Mouse (Mus musculus) forebrain, embryonic 16.5 days (tissue): ENCODE results near the gene Ppm1j. TPM values are rescaled to one million over a fixed set of nuclear protein-coding genes. Genes with fewer than 3 reads are reported as not detected.
"Not testable (repeated sequence)": the region's sequence is repeated elsewhere in the genome, so short reads cannot be mapped to it uniquely, and the experiment has no call there.

Experiments
- ATAC-seq: fragments of 200-750 bp; cut with Nextera tagmentation; 2 replicates; pipeline ENCODE4 v1.8.0; 2017; ENCODE audit warnings: mild to moderate bottlenecking, moderate library complexity
- H3K27ac ChIP-seq: fragments of 300-500 bp; sonication (generic); 2 replicates; pipeline ENCODE4 v1.5.1; 2014; ENCODE audit warnings: low read length, control low read depth
- H3K27me3 ChIP-seq: fragments of 300-500 bp; sonication (generic); replicated peaks from 2 replicates; pipeline ENCODE4 v1.6.1; 2014; ENCODE audit warnings: low read length; ENCODE audit not compliant: control insufficient read depth, insufficient read depth
- H3K36me3 ChIP-seq: fragments of 300-500 bp; sonication (generic); 2 replicates; pipeline ENCODE4 v1.6.1; 2014; ENCODE audit not compliant: control insufficient read depth, insufficient read depth
- H3K4me1 ChIP-seq: fragments of 300-500 bp; sonication (generic); replicated peaks from 2 replicates; pipeline ENCODE4 v1.6.1; 2014; ENCODE audit warnings: low read length; ENCODE audit not compliant: control insufficient read depth, insufficient read depth
- H3K4me2 ChIP-seq: fragments of 300-500 bp; sonication (generic); 2 replicates; pipeline ENCODE4 v1.6.1; 2014; ENCODE audit warnings: mild to moderate bottlenecking, low read length, control low read depth
- H3K4me3 ChIP-seq: fragments of 300-500 bp; sonication (generic); replicated peaks from 2 replicates; pipeline ENCODE4 v1.5.1; 2014; ENCODE audit warnings: mild to moderate bottlenecking, low read length, control low read depth
- H3K9ac ChIP-seq: fragments of 300-500 bp; sonication (generic); replicated peaks from 2 replicates; pipeline ENCODE4 v1.6.1; 2014; ENCODE audit warnings: low read depth, low read length, control low read depth
- H3K9me3 ChIP-seq: fragments of 300-500 bp; sonication (generic); 2 replicates; pipeline ENCODE4 v1.6.1; 2016; ENCODE audit warnings: low read length; ENCODE audit not compliant: control insufficient read depth
- WGBS: fragments of 180-500 bp; shearing (Covaris S2); extraction: QIAGEN DNeasy Blood & Tissue Kit; methylation state at CpG from one replicate; pipeline ENCODE4 v1.1.7; 2014; 5-methylcytosine and 5-hydroxymethylcytosine counted together
- polyA plus RNA-seq: library from polyadenylated mRNA; unstranded; fragments of >200 nt; fragmentation: Nextera tagmentation; extraction: Ambion mirVana; gene quantifications from 2 replicates; pipeline ENCODE4 v1.2.1, GENCODE M21; 2015

Gene Ppm1j
- polyA plus RNA-seq, 1 experiment from 2014 or later = 2.3 TPM

- not testable (repeated sequence) for H3K4me3 ChIP-seq, H3K4me1 ChIP-seq, ATAC-seq, H3K27me3 ChIP-seq, H3K9ac ChIP-seq, H3K36me3 ChIP-seq, H3K27ac ChIP-seq, H3K4me2 ChIP-seq, H3K9me3 ChIP-seq
- 25% methylated on average over 19 of the region's 20 CpGs for WGBS
These were observed 18.6 kb upstream of the Ppm1j start for GRCm38 (mm10) chr3:104762103-104762863.

- Histone ChIP-seq H3K4me3 (no peak overlapping the region), H3K27me3 (0 out of 2 replicates have a peak, but pooled peaks cover 2% of the 10 kb centered on the region), H3K4me1 (no peaks in the 10 kb centered on the region; the same call in 1 of the 2 replicates), H3K27ac (no peak overlapping the region), H3K4me2 (no peak overlapping the region), H3K9ac (no peak overlapping the region), H3K36me3 (no peaks in the 10 kb centered on the region), H3K9me3 (no peaks in the 10 kb centered on the region)
- no peak for ATAC-seq
- WGBS = 20% methylated on average over 4 of the region's 4 CpGs
These were observed 15.8 kb upstream of the Ppm1j start for GRCm38 (mm10) chr3:104765021-104765420.

GRCm38 (mm10) chr3:104767141-104767540 lies 13.7 kb upstream of the Ppm1j start:
- no peaks in the 10 kb centered on the region for H3K9me3 ChIP-seq
- no peak overlapping the region for H3K4me3 ChIP-seq
- no peak overlapping the region for H3K4me2 ChIP-seq
- H3K4me1 ChIP-seq = no peaks in the 10 kb centered on the region
- H3K27me3 ChIP-seq = no peaks in the 10 kb centered on the region
- no peak overlapping the region for H3K9ac ChIP-seq
- WGBS = 61% methylated on average over 2 of the region's 2 CpGs
- no peak overlapping the region for H3K27ac ChIP-seq
- ATAC-seq = no peak
- H3K36me3 ChIP-seq = no peaks in the 10 kb centered on the region

- H3K4me1 ChIP-seq = no peaks in the 10 kb centered on the region
- no peaks in the 10 kb centered on the region for H3K36me3 ChIP-seq
- no peak overlapping the region for H3K4me3 ChIP-seq
- H3K4me2 ChIP-seq = no peak overlapping the region
- no peak for ATAC-seq
- no peaks in the 10 kb centered on the region for H3K9me3 ChIP-seq
- no peak overlapping the region for H3K27ac ChIP-seq
- no peak overlapping the region for H3K9ac ChIP-seq
- WGBS = 84% methylated on average over 4 of the region's 4 CpGs
- H3K27me3 ChIP-seq = no peaks in the 10 kb centered on the region
These were observed 13.1 kb upstream of the Ppm1j start for GRCm38 (mm10) chr3:104767716-104768115.

- no peak for ATAC-seq
- no peaks in the 10 kb centered on the region for H3K9me3 ChIP-seq
- H3K27ac ChIP-seq = no peak overlapping the region
- no peaks in the 10 kb centered on the region for H3K4me1 ChIP-seq
- no peaks in the 10 kb centered on the region for H3K27me3 ChIP-seq
- no peak overlapping the region for H3K9ac ChIP-seq
- WGBS = 70% methylated on average over 3 of the region's 3 CpGs
- H3K36me3 ChIP-seq = no peaks in the 10 kb centered on the region
- no peak overlapping the region for H3K4me3 ChIP-seq
- no peak overlapping the region for H3K4me2 ChIP-seq
These were observed 11.7 kb upstream of the Ppm1j start for GRCm38 (mm10) chr3:104769135-104769534.

GRCm38 (mm10) chr3:104770035-104770434 lies 10.8 kb upstream of the Ppm1j start:
- Histone ChIP-seq H3K36me3 (no peaks in the 10 kb centered on the region), H3K4me3 (no peak overlapping the region), H3K9me3 (no peaks in the 10 kb centered on the region), H3K4me2 (no peak overlapping the region), H3K27me3 (no peaks in the 10 kb centered on the region), H3K9ac (no peak overlapping the region), H3K4me1 (no peaks in the 10 kb centered on the region), H3K27ac (no peak overlapping the region)
- ATAC-seq = no peak
- WGBS = 57% methylated on average over 10 of the region's 10 CpGs

- Histone ChIP-seq H3K9me3 (no peaks in the 10 kb centered on the region), H3K4me3 (no peak overlapping the region), H3K4me2 (no peak overlapping the region), H3K4me1 (no peaks in the 10 kb centered on the region), H3K27ac (no peak overlapping the region), H3K36me3 (no peaks in the 10 kb centered on the region), H3K27me3 (0 out of 2 replicates have a peak, but pooled peaks cover under 1% of the 10 kb centered on the region), H3K9ac (no peak overlapping the region)
- 76% methylated on average over 3 of the region's 3 CpGs for WGBS
- no peak for ATAC-seq
These were observed 9.9 kb upstream of the Ppm1j start for GRCm38 (mm10) chr3:104770918-104771317.

GRCm38 (mm10) chr3:104771460-104771859 lies 9.4 kb upstream of the Ppm1j start:
- Histone ChIP-seq H3K9ac (no peak overlapping the region), H3K4me3 (no peak overlapping the region), H3K9me3 (no peaks in the 10 kb centered on the region), H3K4me2 (no peak overlapping the region), H3K36me3 (no peaks in the 10 kb centered on the region), H3K4me1 (no peaks in the 10 kb centered on the region), H3K27me3 (peaks cover 5% of the 10 kb centered on the region; the same call in 1 of the 2 replicates), H3K27ac (no peak overlapping the region)
- no peak for ATAC-seq
- 42% methylated on average over 6 of the region's 6 CpGs for WGBS

- H3K36me3 ChIP-seq = no peaks in the 10 kb centered on the region
- H3K4me3 ChIP-seq = no peak overlapping the region
- no peak overlapping the region for H3K4me2 ChIP-seq
- H3K27me3 ChIP-seq = peaks cover 20% of the 10 kb centered on the region
- no peak for ATAC-seq
- H3K9ac ChIP-seq = no peak overlapping the region
- H3K27ac ChIP-seq = no peak overlapping the region
- 71% methylated on average over 7 of the region's 7 CpGs for WGBS
- no peaks in the 10 kb centered on the region for H3K9me3 ChIP-seq
- peaks cover 5% of the 10 kb centered on the region; the same call in 1 of the 2 replicates for H3K4me1 ChIP-seq
These were observed 7.6 kb upstream of the Ppm1j start for GRCm38 (mm10) chr3:104773301-104773700.
